Mouse (Mus musculus): ENCODE measurements around the gene Ccer2. TPM values are rescaled to one million over a fixed set of nuclear protein-coding genes. Genes with fewer than 3 reads are reported as not detected.
A peak's percentile ranks its signal among the peaks of the same experiment; 100 is the strongest.

Ccer2 gene
- total RNA-seq (2021): 1 to 10 TPM in 1 of 2 experiments, under 1 TPM in 1; 0.45 to 1.4 TPM

- DNase-seq (ENCODE audit: extremely low spot score in 1 of 2, low spot score in 2 of 2): peak in 1 of 2 experiments; percentile 62
- intact Hi-C loops (cut with DNase I): no loop called here
These were observed at the start of gene Ccer2 for GRCm38 (mm10) chr7:28756079-28756478. Ccer2 (plus strand) TSS chr7:28756174.

- no peak for DNase-seq (ENCODE audit: extremely low spot score in 1 of 2, low spot score in 2 of 2)
- intact Hi-C loops (cut with DNase I): no loop called here
These were observed 46.5 kb upstream of the Ccer2 start for GRCm38 (mm10) chr7:28709454-28709853.

GRCm38 (mm10) chr7:28710962-28711361 lies 45.0 kb upstream of the Ccer2 start:
- intact Hi-C loops (cut with DNase I): no loop called here
- DNase-seq (ENCODE audit: extremely low spot score in 1 of 2, low spot score in 2 of 2): no peak

- intact Hi-C loops (cut with DNase I): no loop called here
- peak; percentile 45 to 48 for DNase-seq (ENCODE audit: extremely low spot score in 1 of 2, low spot score in 2 of 2)
These were observed 41.3 kb upstream of the Ccer2 start for GRCm38 (mm10) chr7:28714667-28715066.

- DNase-seq (ENCODE audit: extremely low spot score in 1 of 2, low spot score in 2 of 2): no peak
- intact Hi-C loops (cut with DNase I): no loop called here
These were observed 40.4 kb upstream of the Ccer2 start for GRCm38 (mm10) chr7:28715598-28715997.

GRCm38 (mm10) chr7:28716590-28717281 lies 39.2 kb upstream of the Ccer2 start, which contains the start of gene Fbxo17:
Fbxo17 (plus strand) TSS chr7:28716804.
- intact Hi-C loops (cut with DNase I): no loop called here
- DNase-seq (ENCODE audit: extremely low spot score in 1 of 2, low spot score in 2 of 2): peak in 1 of 2 experiments; percentile 66

- intact Hi-C loops (cut with DNase I): no loop called here
- DNase-seq (ENCODE audit: extremely low spot score in 1 of 2, low spot score in 2 of 2): no peak
These were observed 38.2 kb upstream of the Ccer2 start for GRCm38 (mm10) chr7:28717726-28718125.

- intact Hi-C loops (cut with DNase I): no loop called here
- DNase-seq (ENCODE audit: extremely low spot score in 1 of 2, low spot score in 2 of 2): no peak
These were observed 36.8 kb upstream of the Ccer2 start for GRCm38 (mm10) chr7:28719159-28719558.

- intact Hi-C loops (cut with DNase I): no loop called here
- no peak for DNase-seq (ENCODE audit: extremely low spot score in 1 of 2, low spot score in 2 of 2)
These were observed 36.3 kb upstream of the Ccer2 start for GRCm38 (mm10) chr7:28719650-28720049.

- no peak for DNase-seq (ENCODE audit: extremely low spot score in 1 of 2, low spot score in 2 of 2)
- intact Hi-C loops (cut with DNase I): no loop called here
These were observed 35.0 kb upstream of the Ccer2 start for GRCm38 (mm10) chr7:28720753-28721537.

GRCm38 (mm10) chr7:28722079-28722478 lies 33.9 kb upstream of the Ccer2 start:
- no peak for DNase-seq (ENCODE audit: extremely low spot score in 1 of 2, low spot score in 2 of 2)
- intact Hi-C loops (cut with DNase I): no loop called here

GRCm38 (mm10) chr7:28724613-28725012 lies 31.4 kb upstream of the Ccer2 start:
- DNase-seq (ENCODE audit: extremely low spot score in 1 of 2, low spot score in 2 of 2): no peak
- intact Hi-C loops (cut with DNase I): loop anchor here (5.0 kb wide), 2 partner anchors 122 to 277 kb away; no protein-coding TSS in a partner anchor

GRCm38 (mm10) chr7:28726600-28726999 lies 29.4 kb upstream of the Ccer2 start:
- intact Hi-C loops (cut with DNase I): loop anchor here (5.0 kb wide), 2 partner anchors 124 to 279 kb away; no protein-coding TSS in a partner anchor
- peak; percentile 57 to 87 for DNase-seq (ENCODE audit: extremely low spot score in 1 of 2, low spot score in 2 of 2)

- intact Hi-C loops (cut with DNase I): loop anchor here (5.0 kb wide), 2 partner anchors 125 to 280 kb away; no protein-coding TSS in a partner anchor
- DNase-seq (ENCODE audit: extremely low spot score in 1 of 2, low spot score in 2 of 2): peak; percentile 51 to 53
These were observed 28.2 kb upstream of the Ccer2 start for GRCm38 (mm10) chr7:28727649-28728340.

- DNase-seq (ENCODE audit: extremely low spot score in 1 of 2, low spot score in 2 of 2): peak in 1 of 2 experiments; percentile 75
- intact Hi-C loops (cut with DNase I): no loop called here
These were observed 23.4 kb upstream of the Ccer2 start for GRCm38 (mm10) chr7:28732341-28733142.

- no peak for DNase-seq (ENCODE audit: extremely low spot score in 1 of 2, low spot score in 2 of 2)
- intact Hi-C loops (cut with DNase I): no loop called here
These were observed 22.8 kb upstream of the Ccer2 start for GRCm38 (mm10) chr7:28733211-28733610.

GRCm38 (mm10) chr7:28735701-28736100 lies 20.3 kb upstream of the Ccer2 start:
- no peak for DNase-seq (ENCODE audit: extremely low spot score in 1 of 2, low spot score in 2 of 2)

GRCm38 (mm10) chr7:28739829-28740228 lies 16.1 kb upstream of the Ccer2 start:
- intact Hi-C loops (cut with DNase I): no loop called here
- DNase-seq (ENCODE audit: extremely low spot score in 1 of 2, low spot score in 2 of 2): peak in 1 of 2 experiments; percentile 36

More at GRCm38 (mm10) chr7:28735701-28736100, 20.3 kb upstream of the Ccer2 start:
- intact Hi-C loops (cut with DNase I): no loop called here

All from left cerebral cortex, postnatal 10 days (tissue).